Mouse (Mus musculus) ES-E14 (cell line): ENCODE measurements at regions not wholly inside any gene's neighbourhood (a gene's known extent, or its start where the extent isn't known, plus 50 kb on each side); places are given as distances from the start of the nearest gene placed in this dataset.

Experiments used
- DNase-seq: peaks from one replicate; pipeline ENCODE4 v3.0.0-alpha.2; 2013; ENCODE audit warnings: low read depth, low spot score
- H3K27ac ChIP-seq: 2 replicates; pipeline ENCODE4 v1.5.1; 2012; ENCODE audit warnings: low read depth, mild to moderate bottlenecking, low read length, moderate library complexity, mixed read lengths; ENCODE audit not compliant: poor library complexity, insufficient read depth, severe bottlenecking
- H3K36me3 ChIP-seq: 2 replicates; pipeline ENCODE4 v1.6.1; 2012; ENCODE audit warnings: mild to moderate bottlenecking, low read length, moderate library complexity, mixed read lengths; ENCODE audit not compliant: control insufficient read depth, poor library complexity, insufficient read depth, severe bottlenecking
- H3K4me1 ChIP-seq, 2 experiments: fragments of 150-350 bp in 1 of 2; sonication (generic) in 1 of 2; 2 replicates each; pipeline ENCODE4 v1.6.1; 2012; ENCODE audit warnings: low read length in 2 of 2, mild to moderate bottlenecking in 1 of 2, mixed read lengths in 1 of 2; ENCODE audit not compliant: control insufficient read depth in 2 of 2, insufficient read depth in 2 of 2, poor library complexity in 1 of 2
- H3K4me3 ChIP-seq, 2 experiments: fragments of 150-350 bp in 1 of 2; sonication (generic) in 1 of 2; 2 replicates each; pipeline ENCODE4 v1.5.1; 2012; ENCODE audit warnings: low read length in 2 of 2, low read depth in 1 of 2, mild to moderate bottlenecking in 1 of 2, mixed read lengths in 1 of 2; ENCODE audit not compliant: insufficient read depth in 1 of 2, poor library complexity in 1 of 2, severe bottlenecking in 1 of 2
- H3K9ac ChIP-seq: 2 replicates; pipeline ENCODE4 v1.6.1; 2012; ENCODE audit warnings: low read depth, mild to moderate bottlenecking, low read length, mixed read lengths; ENCODE audit not compliant: poor library complexity, insufficient read depth, severe bottlenecking
- H3K9me3 ChIP-seq: fragments of 150-350 bp; sonication (generic); 2 replicates; pipeline ENCODE4 v1.6.1; 2012; ENCODE audit warnings: low read depth, mild to moderate bottlenecking, low read length; ENCODE audit not compliant: control insufficient read depth, insufficient read depth
- CHD2 ChIP-seq: IDR thresholded peaks from 2 replicates; pipeline ENCODE4 v1.6.1; 2014; ENCODE audit warnings: mild to moderate bottlenecking, low read depth, low read length, inconsistent platforms
- HCFC1 ChIP-seq: IDR thresholded peaks from 2 replicates; pipeline ENCODE4 v1.6.1; 2012; ENCODE audit warnings: low read length, inconsistent platforms, borderline replicate concordance; ENCODE audit not compliant: insufficient read depth
- MAFK ChIP-seq: IDR thresholded peaks from 2 replicates; pipeline ENCODE4 v1.6.1; 2014; ENCODE audit warnings: mild to moderate bottlenecking, low read depth, low read length, inconsistent platforms; ENCODE audit not compliant: insufficient read depth
- ZC3H11A ChIP-seq: IDR thresholded peaks from 2 replicates; pipeline ENCODE4 v1.6.1; 2012; ENCODE audit warnings: low read depth, mild to moderate bottlenecking, inconsistent platforms, low read length, borderline replicate concordance
- ZNF384 ChIP-seq: IDR thresholded peaks from 2 replicates; pipeline ENCODE4 v1.6.1; 2012; ENCODE audit warnings: low read depth, low read length, inconsistent platforms
- in situ Hi-C, 2 experiments: fragments of 600-800 bp; cut with MboI; formaldehyde crosslinking; loops; one replicate each; pipeline ENCODE4 v1.15.1; 2025; ENCODE audit warnings: low sequenced_read_pairs in 2 of 2, inconsistent platforms in 1 of 2; ENCODE audit not compliant: unreplicated experiment in 2 of 2

DNA sequence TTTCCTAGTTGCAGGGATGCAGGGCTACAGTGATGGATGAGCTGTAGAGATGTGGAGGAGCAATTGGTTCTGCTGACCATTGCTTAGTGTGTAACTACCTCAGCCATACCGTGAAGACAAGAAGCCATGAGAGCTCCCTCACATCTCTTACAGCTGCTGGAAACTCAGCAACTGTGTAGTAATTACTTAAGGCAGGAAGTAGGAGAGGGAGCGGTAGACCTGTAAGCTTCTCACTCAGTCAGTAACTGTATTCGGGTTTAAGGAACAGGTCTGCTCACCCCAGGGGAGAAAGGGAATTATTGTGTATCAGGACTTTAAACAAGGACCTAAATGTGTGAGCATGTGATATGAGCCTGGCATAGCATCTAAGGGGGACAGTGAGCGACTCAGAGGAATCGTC, 788.6 kb downstream of the Tmem114 start:
- Histone ChIP-seq H3K27ac (no peak overlapping the region), H3K9ac (no peak overlapping the region), H3K9me3 (no peaks in the 10 kb centered on the region), H3K4me3 (no peak overlapping the region), H3K36me3 (no peaks in the 10 kb centered on the region), H3K4me1 (no peaks in the 10 kb centered on the region)
- in situ Hi-C loops, result no loop called here
- no peak for DNase-seq
- no peak for TF ChIP-seq MAFK
- no peak for TF ChIP-seq HCFC1
- TF ChIP-seq ZC3H11A, result no peak
- TF ChIP-seq ZNF384, result no peak
- no peak for TF ChIP-seq CHD2

DNA sequence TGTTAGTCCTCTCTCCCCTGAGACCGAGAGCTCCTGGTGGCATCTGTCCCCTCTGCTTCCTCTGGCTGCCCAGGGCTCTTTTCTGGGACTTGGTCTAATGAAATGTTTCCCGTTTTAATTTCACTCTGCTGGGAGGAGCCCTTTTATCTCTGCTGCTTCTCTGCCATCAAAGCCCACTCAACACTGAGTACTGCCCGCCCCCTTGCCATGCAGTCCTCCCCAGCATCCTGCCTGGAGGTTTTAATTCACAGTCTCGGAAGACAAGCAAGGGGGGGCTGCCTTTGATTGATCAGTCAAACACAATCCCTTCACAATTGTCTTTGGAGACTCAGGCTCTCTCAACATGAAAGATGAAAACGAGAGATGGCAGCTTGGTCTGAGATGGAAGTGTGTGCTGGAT, 792.5 kb downstream of the Tmem114 start:
- TF ChIP-seq HCFC1, result no peak
- TF ChIP-seq MAFK, result no peak
- TF ChIP-seq ZC3H11A, result no peak
- no peak for TF ChIP-seq ZNF384
- TF ChIP-seq CHD2, result no peak
- Histone ChIP-seq H3K36me3 (no peaks in the 10 kb centered on the region), H3K4me1 (no peaks in the 10 kb centered on the region), H3K9ac (no peak overlapping the region), H3K9me3 (no peaks in the 10 kb centered on the region), H3K4me3 (no peak overlapping the region), H3K27ac (no peak overlapping the region)
- no peak for DNase-seq
- in situ Hi-C loops, result no loop called here

DNA sequence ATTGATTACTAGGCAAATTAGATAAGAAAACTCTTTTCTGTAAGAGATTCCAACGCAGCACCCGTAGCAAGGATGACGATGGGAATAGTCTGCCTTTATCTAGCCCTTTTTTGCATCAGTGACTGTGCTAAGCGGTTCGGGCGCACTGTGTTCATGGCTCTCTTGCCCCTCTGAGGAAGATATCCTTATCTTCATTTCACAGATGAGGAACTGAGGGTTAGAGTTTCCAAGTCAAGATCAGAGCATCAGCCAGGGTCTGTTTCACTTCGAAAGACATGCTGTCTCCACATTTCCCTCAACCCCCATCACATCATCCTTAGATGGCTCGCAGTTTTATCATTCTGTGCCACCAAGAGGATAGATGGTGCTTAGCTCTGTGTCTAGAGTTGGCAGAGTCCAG, 796.6 kb downstream of the Tmem114 start:
- Histone ChIP-seq H3K36me3 (no peaks in the 10 kb centered on the region), H3K4me3 (no peak overlapping the region), H3K9ac (no peak overlapping the region), H3K27ac (no peak overlapping the region), H3K9me3 (no peaks in the 10 kb centered on the region), H3K4me1 (no peaks in the 10 kb centered on the region)
- no peak for TF ChIP-seq HCFC1
- no peak for TF ChIP-seq CHD2
- no peak for TF ChIP-seq ZC3H11A
- TF ChIP-seq MAFK, result no peak
- no peak for TF ChIP-seq ZNF384
- in situ Hi-C loops, result no loop called here
- no peak for DNase-seq

DNA sequence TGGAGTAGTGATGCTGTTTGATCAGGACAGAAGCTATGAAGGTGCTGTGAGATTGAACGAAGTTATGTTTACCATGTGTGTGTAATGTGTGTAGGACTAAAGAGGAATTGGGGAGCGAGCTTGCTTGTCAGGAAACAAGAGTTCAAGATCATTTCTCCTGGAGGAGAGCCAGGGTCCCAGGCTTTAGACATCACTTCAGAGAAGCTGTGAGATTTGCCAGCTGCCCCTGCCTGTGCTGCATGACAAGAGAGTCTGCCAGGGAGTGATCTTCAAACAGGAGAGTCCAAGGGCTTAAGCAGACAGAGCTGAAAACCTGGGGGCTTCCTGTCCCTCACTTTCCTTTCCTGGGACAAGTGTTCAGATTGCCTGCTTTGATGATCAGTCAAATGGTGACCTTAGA, 818.3 kb downstream of the Tmem114 start:
- Histone ChIP-seq H3K9ac (no peak overlapping the region), H3K4me3 (no peak overlapping the region)
- TF ChIP-seq MAFK (no peak), CHD2 (no peak), ZC3H11A (no peak), ZNF384 (no peak), HCFC1 (no peak)

DNA sequence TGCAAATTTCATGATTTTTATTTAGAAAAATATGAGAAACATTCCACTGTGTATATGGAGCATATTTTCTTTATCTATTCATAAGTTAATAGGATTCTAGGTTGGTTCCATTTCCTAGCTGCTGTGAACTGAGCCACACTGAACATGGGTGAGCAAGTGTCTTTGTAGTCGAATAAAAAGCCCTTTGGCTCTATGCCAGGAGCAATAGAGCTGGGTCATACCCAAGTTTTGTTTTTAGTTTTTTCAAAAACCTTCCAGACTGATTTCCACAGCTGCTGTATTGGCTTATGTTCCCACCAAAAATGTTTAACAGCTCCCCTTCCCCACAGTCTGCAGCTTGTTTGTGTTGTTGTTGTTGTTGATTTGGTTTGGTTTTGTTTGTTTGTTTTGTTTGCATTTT, 822.5 kb downstream of the Tmem114 start:
- TF ChIP-seq ZNF384, result no peak
- TF ChIP-seq CHD2, result no peak
- TF ChIP-seq HCFC1, result no peak
- TF ChIP-seq ZC3H11A, result no peak
- no peak for TF ChIP-seq MAFK

More for the DNA sequence above, 818.3 kb downstream of the Tmem114 start:
- in situ Hi-C loops, result no loop called here
- H3K36me3 ChIP-seq, result no peaks in the 10 kb centered on the region
- no peak overlapping the region for H3K27ac ChIP-seq
- H3K4me1 ChIP-seq, result no peaks in the 10 kb centered on the region
- H3K9me3 ChIP-seq, result no peaks in the 10 kb centered on the region
- DNase-seq, result no peak

More for the DNA sequence above, 822.5 kb downstream of the Tmem114 start:
- DNase-seq, result no peak
- Histone ChIP-seq H3K9ac (no peak overlapping the region), H3K9me3 (no peaks in the 10 kb centered on the region), H3K4me3 (no peak overlapping the region), H3K4me1 (no peaks in the 10 kb centered on the region), H3K36me3 (no peaks in the 10 kb centered on the region), H3K27ac (no peak overlapping the region)
- in situ Hi-C loops, result no loop called here
